Mouse (Mus musculus) forebrain, embryonic 12.5 days (tissue): ENCODE measurements around the gene Entpd6. TPM values are rescaled to one million over a fixed set of nuclear protein-coding genes. Genes with fewer than 3 reads are reported as not detected.
A peak's percentile ranks its signal among the peaks of the same experiment; 100 is the strongest.

ENCODE experiments used
- ATAC-seq: fragments of 200-750 bp; cut with Nextera tagmentation; 2 replicates; pipeline ENCODE4 v1.8.0; 2017; ENCODE audit warnings: moderate TSS enrichment; ENCODE audit not compliant: low FRiP score
- H3K27ac ChIP-seq: fragments of 300-500 bp; sonication (generic); 2 replicates; pipeline ENCODE4 v1.5.1; 2016; ENCODE audit warnings: mild to moderate bottlenecking
- H3K27me3 ChIP-seq: fragments of 300-500 bp; sonication (generic); 2 replicates; pipeline ENCODE4 v1.6.1; 2016; ENCODE audit warnings: mild to moderate bottlenecking
- H3K36me3 ChIP-seq: fragments of 300-500 bp; sonication (generic); replicated peaks from 2 replicates; pipeline ENCODE4 v1.6.1; 2016; ENCODE audit warnings: mild to moderate bottlenecking
- H3K4me1 ChIP-seq: fragments of 300-500 bp; sonication (generic); 2 replicates; pipeline ENCODE4 v1.6.1; 2016
- H3K4me2 ChIP-seq: fragments of 300-500 bp; sonication (generic); 2 replicates; pipeline ENCODE4 v1.6.1; 2016; ENCODE audit warnings: mild to moderate bottlenecking, moderate library complexity
- H3K4me3 ChIP-seq: fragments of 300-500 bp; sonication (generic); replicated peaks from 2 replicates; pipeline ENCODE4 v1.5.1; 2016; ENCODE audit warnings: mild to moderate bottlenecking
- H3K9ac ChIP-seq: fragments of 300-500 bp; sonication (generic); 2 replicates; pipeline ENCODE4 v1.6.1; 2016; ENCODE audit warnings: mild to moderate bottlenecking
- H3K9me3 ChIP-seq: fragments of 300-500 bp; sonication (generic); 2 replicates; pipeline ENCODE4 v1.6.1; 2016
- WGBS: fragments of 180-500 bp; shearing (Covaris S2); methylation state at CpG from one replicate; pipeline ENCODE4 v1.1.7; 2016; 5-methylcytosine and 5-hydroxymethylcytosine counted together
- polyA plus RNA-seq: library from polyadenylated mRNA; unstranded; fragments of >200 nt; fragmentation: Nextera tagmentation; extraction: Ambion mirVana; gene quantifications from 2 replicates; pipeline ENCODE4 v1.2.1, GENCODE M21; 2016

Entpd6 gene
- polyA plus RNA-seq, result 29.5 and 29.6 TPM in 2 replicates

GRCm38 (mm10) chr2:150748854-150749253, at the start of gene Entpd6:
Entpd6 (plus strand) TSS chr2:150749042.
- Histone ChIP-seq H3K9me3 (no peaks in the 10 kb centered on the region), H3K27ac (peak within 1 kb of the TSS; percentile 54), H3K4me1 (peaks cover 10% of the 10 kb centered on the region), H3K9ac (peak within 1 kb of the TSS; percentile 70), H3K4me2 (peak within 1 kb of the TSS; percentile 96), H3K4me3 (peak within 1 kb of the TSS; percentile 64), H3K27me3 (peaks cover 2% of the 10 kb centered on the region; the same call in 1 of the 2 replicates), H3K36me3 (peaks cover 14% of the 10 kb centered on the region)
- ATAC-seq, result peak; percentile 98
- WGBS, result under 1% methylated on average over 30 of the region's 30 CpGs

- no peaks in the 10 kb centered on the region for H3K36me3 ChIP-seq
- H3K9ac ChIP-seq, result no peak overlapping the region
- no peak for ATAC-seq
- H3K4me1 ChIP-seq, result no peaks in the 10 kb centered on the region
- no peaks in the 10 kb centered on the region for H3K9me3 ChIP-seq
- 80% methylated on average over 4 of the region's 4 CpGs for WGBS
- H3K4me2 ChIP-seq, result no peak overlapping the region
- no peaks in the 10 kb centered on the region for H3K27me3 ChIP-seq
- H3K27ac ChIP-seq, result no peak overlapping the region
- H3K4me3 ChIP-seq, result no peak overlapping the region
Observed at GRCm38 (mm10) chr2:150712167-150712674, 36.6 kb upstream of the Entpd6 start.

- H3K9ac ChIP-seq, result no peak overlapping the region
- no peaks in the 10 kb centered on the region for H3K36me3 ChIP-seq
- H3K4me1 ChIP-seq, result peaks cover 7% of the 10 kb centered on the region
- H3K9me3 ChIP-seq, result no peaks in the 10 kb centered on the region
- peak overlapping the region; percentile 70; the same call in 1 of the 2 replicates for H3K27ac ChIP-seq
- 0 out of 2 replicates have a peak, but pooled peaks cover 3% of the 10 kb centered on the region for H3K27me3 ChIP-seq
- 18% methylated on average over 11 of the region's 11 CpGs for WGBS
- peak; percentile 97 for ATAC-seq
- peak overlapping the region; percentile 43 for H3K4me2 ChIP-seq
- H3K4me3 ChIP-seq, result no peak overlapping the region
Observed at GRCm38 (mm10) chr2:150735756-150736576, 12.9 kb upstream of the Entpd6 start.

GRCm38 (mm10) chr2:150737881-150738280, 11.0 kb upstream of the Entpd6 start:
- Histone ChIP-seq H3K4me3 (no peak overlapping the region), H3K27ac (no peak overlapping the region), H3K9me3 (no peaks in the 10 kb centered on the region), H3K4me1 (peaks cover 7% of the 10 kb centered on the region), H3K4me2 (no peak overlapping the region), H3K9ac (no peak overlapping the region), H3K27me3 (peaks cover 7% of the 10 kb centered on the region; the same call in 1 of the 2 replicates), H3K36me3 (no peaks in the 10 kb centered on the region)
- WGBS, result 82% methylated on average over 9 of the region's 9 CpGs
- no peak for ATAC-seq

GRCm38 (mm10) chr2:150740145-150740841, 8.5 kb upstream of the Entpd6 start:
- Histone ChIP-seq H3K9me3 (no peaks in the 10 kb centered on the region), H3K36me3 (no peaks in the 10 kb centered on the region), H3K27ac (no peak overlapping the region), H3K4me2 (no peak overlapping the region), H3K4me3 (no peak overlapping the region), H3K9ac (no peak overlapping the region), H3K4me1 (peaks cover 7% of the 10 kb centered on the region), H3K27me3 (peaks cover 7% of the 10 kb centered on the region; the same call in 1 of the 2 replicates)
- no peak for ATAC-seq
- WGBS, result 73% methylated on average over 10 of the region's 10 CpGs

GRCm38 (mm10) chr2:150741405-150741804, 7.4 kb upstream of the Entpd6 start:
- Histone ChIP-seq H3K4me1 (no peaks in the 10 kb centered on the region), H3K9ac (no peak overlapping the region), H3K4me3 (no peak overlapping the region), H3K36me3 (no peaks in the 10 kb centered on the region), H3K27me3 (peaks cover 9% of the 10 kb centered on the region; the same call in 1 of the 2 replicates), H3K27ac (no peak overlapping the region), H3K4me2 (no peak overlapping the region), H3K9me3 (no peaks in the 10 kb centered on the region)
- no peak for ATAC-seq
- WGBS, result 60% methylated on average over 4 of the region's 4 CpGs

GRCm38 (mm10) chr2:150745016-150745415, 3.8 kb upstream of the Entpd6 start:
- ATAC-seq, result no peak
- Histone ChIP-seq H3K27ac (no peak overlapping the region), H3K9ac (no peak overlapping the region), H3K4me3 (no peak overlapping the region), H3K4me1 (peaks cover 8% of the 10 kb centered on the region), H3K36me3 (no peaks in the 10 kb centered on the region), H3K9me3 (no peaks in the 10 kb centered on the region), H3K27me3 (peaks cover 6% of the 10 kb centered on the region; the same call in 1 of the 2 replicates), H3K4me2 (no peak overlapping the region)
- WGBS, result 74% methylated on average over 7 of the region's 7 CpGs

GRCm38 (mm10) chr2:150749283-150749682, 441 bp downstream of the Entpd6 start:
- peak; percentile 85 for ATAC-seq
- H3K4me1 ChIP-seq, result peaks cover 10% of the 10 kb centered on the region
- H3K36me3 ChIP-seq, result peaks cover 15% of the 10 kb centered on the region

GRCm38 (mm10) chr2:150750129-150750979, 1.5 kb downstream of the Entpd6 start:
- peaks cover 2% of the 10 kb centered on the region; the same call in 1 of the 2 replicates for H3K27me3 ChIP-seq
- H3K9me3 ChIP-seq, result no peaks in the 10 kb centered on the region
- no peak overlapping the region for H3K27ac ChIP-seq
- H3K4me3 ChIP-seq, result 0 out of 2 replicates have a peak overlapping the region, but pooled peaks have one; percentile 64
- no peak for ATAC-seq
- peaks cover 10% of the 10 kb centered on the region for H3K4me1 ChIP-seq
- peak overlapping the region; percentile 96; the same call in 1 of the 2 replicates for H3K4me2 ChIP-seq
- no peak overlapping the region for H3K9ac ChIP-seq
- 81% methylated on average over 13 of the region's 13 CpGs for WGBS
- peaks cover 15% of the 10 kb centered on the region for H3K36me3 ChIP-seq

More at GRCm38 (mm10) chr2:150749283-150749682, 441 bp downstream of the Entpd6 start:
- H3K4me2 ChIP-seq, result peak overlapping the region; percentile 96
- H3K27ac ChIP-seq, result peak overlapping the region; percentile 54
- H3K4me3 ChIP-seq, result peak overlapping the region; percentile 64
- WGBS, result under 1% methylated on average over 24 of the region's 24 CpGs
- H3K27me3 ChIP-seq, result peaks cover 2% of the 10 kb centered on the region; the same call in 1 of the 2 replicates
- peak overlapping the region; percentile 70 for H3K9ac ChIP-seq
- no peaks in the 10 kb centered on the region for H3K9me3 ChIP-seq

GRCm38 (mm10) chr2:150755016-150755415, 6.2 kb downstream of the Entpd6 start:
- Histone ChIP-seq H3K36me3 (peaks cover 43% of the 10 kb centered on the region), H3K4me2 (no peak overlapping the region), H3K27me3 (no peaks in the 10 kb centered on the region), H3K4me1 (peaks cover 2% of the 10 kb centered on the region), H3K4me3 (no peak overlapping the region), H3K27ac (no peak overlapping the region), H3K9ac (no peak overlapping the region), H3K9me3 (no peaks in the 10 kb centered on the region)
- 92% methylated on average over 3 of the region's 3 CpGs for WGBS
- no peak for ATAC-seq

GRCm38 (mm10) chr2:150761476-150761875, 12.6 kb downstream of the Entpd6 start:
- Histone ChIP-seq H3K4me3 (no peak overlapping the region), H3K4me1 (peaks cover 7% of the 10 kb centered on the region; the same call in 1 of the 2 replicates), H3K27ac (no peak overlapping the region), H3K27me3 (no peaks in the 10 kb centered on the region), H3K36me3 (peaks cover 51% of the 10 kb centered on the region), H3K9ac (no peak overlapping the region), H3K9me3 (no peaks in the 10 kb centered on the region), H3K4me2 (no peak overlapping the region)
- 81% methylated on average over 7 of the region's 7 CpGs for WGBS
- ATAC-seq, result no peak
